Mouse (Mus musculus) lung, postnatal 0 days (tissue): Measurements from ENCODE around the gene Kbtbd2.

Experiments used
- CTCF ChIP-seq: IDR thresholded peaks from 2 replicates; pipeline ENCODE4 v1.5.1; 2016; ENCODE audit warnings: antibody characterized with exemption, mild to moderate bottlenecking
- EP300 ChIP-seq: IDR thresholded peaks from 2 replicates; pipeline ENCODE4 v1.6.1; 2016; ENCODE audit warnings: antibody characterized with exemption, mild to moderate bottlenecking, control low read depth

- no peak for TF ChIP-seq CTCF
- TF ChIP-seq EP300 = no peak
These were observed 7.4 kb upstream of the Kbtbd2 start for GRCm38 (mm10) chr6:56805026-56805425.
